Mouse (Mus musculus): ENCODE results near the gene Sh3pxd2b.

GRCm38 (mm10) chr11:32455507-32456141 is 108.0 kb downstream of the Sh3pxd2b start:
- TF ChIP-seq CTCF (IDR thresholded peaks at IDR 0.05; ENCODE audit: control insufficient read depth, insufficient read depth, insufficient read length) = peak; percentile 56
- peak; percentile 34 for TF ChIP-seq MAX (IDR thresholded peaks at IDR 0.05)
- TF ChIP-seq CEBPB (IDR thresholded peaks at IDR 0.05; ENCODE audit: low read depth) = no peak
- no peak for TF ChIP-seq MYOD1 (IDR thresholded peaks at IDR 0.05; ENCODE audit: control insufficient read depth, insufficient read length, low read depth)
- no peak for TF ChIP-seq USF1 (IDR thresholded peaks at IDR 0.05; ENCODE audit: low read depth)
- TF ChIP-seq MYOG (IDR thresholded peaks at IDR 0.05; ENCODE audit: control insufficient read depth, extremely low read depth, insufficient read length) = no peak

Data from C2C12 (cell line).